16 mouse cellular contexts compared by ENCODE assay signal in the genomic region with DNA sequence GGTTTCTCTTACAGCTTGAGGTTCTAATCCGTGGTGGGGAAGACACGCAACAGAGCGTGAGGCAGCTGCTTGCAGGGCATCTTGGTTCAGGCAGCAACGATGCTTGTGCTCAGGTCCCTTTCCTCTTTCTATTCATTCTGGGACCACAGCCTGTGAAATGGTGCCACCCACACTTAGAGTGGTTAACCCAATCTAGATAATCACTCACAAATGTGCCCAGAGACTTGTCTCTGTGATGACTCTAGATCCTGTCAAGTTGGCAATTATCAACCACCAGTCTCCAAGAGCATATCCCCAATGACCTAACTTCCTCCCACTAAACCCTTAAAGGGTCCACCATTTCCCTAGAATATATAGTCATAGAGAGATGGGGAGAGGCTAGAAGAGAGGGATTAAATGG.
"Had no signal": no experiment of that assay in that cellular context is flagged by ENCODE, and none has a peak within 500 bp of the region (broad histone marks: within the 10 kb centered on the region; RNA-seq: fewer than 3 reads in every experiment).

No protein-coding gene starts in this region.

- ATAC-seq: midbrain, embryonic 16.5 days had no signal

- H3K4me1 ChIP-seq: midbrain, embryonic 10.5 days; midbrain, embryonic 12.5 days; neural tube, embryonic 13.5 days; stomach, embryonic 15.5 days had no signal

- H3K36me3 ChIP-seq: midbrain, embryonic 10.5 days; midbrain, embryonic 12.5 days; neural tube, embryonic 13.5 days; stomach, embryonic 15.5 days had no signal

- H3K9me3 ChIP-seq: midbrain, embryonic 12.5 days; stomach, embryonic 15.5 days had no signal

- H3K4me3 ChIP-seq: midbrain, embryonic 10.5 days; midbrain, embryonic 12.5 days; myocyte; neural tube, embryonic 13.5 days; stomach, embryonic 15.5 days had no signal

- H3K9ac ChIP-seq: lung, embryonic 14.5 days; midbrain, embryonic 12.5 days; neural tube, embryonic 13.5 days; stomach, embryonic 15.5 days had no signal

- H3K27me3 ChIP-seq: midbrain, embryonic 12.5 days; neural tube, embryonic 13.5 days; stomach, embryonic 15.5 days had no signal

- DNase-seq: lung, adult 18-20 months; lung, embryonic 14.5 days; lung, postnatal 10 days; lung, postnatal 4 days; midbrain, embryonic 14.5 days; right cerebral cortex, postnatal 14 days; thymus, adult 2 months; thymus, postnatal 25 days; thymus, postnatal 4 days had no signal

- H3K27ac ChIP-seq: midbrain, embryonic 10.5 days; midbrain, embryonic 12.5 days; neural tube, embryonic 13.5 days; stomach, embryonic 15.5 days; stomach, postnatal 0 days had no signal

- H3K4me2 ChIP-seq: lung, embryonic 14.5 days; midbrain, embryonic 12.5 days; neural tube, embryonic 13.5 days; stomach, embryonic 15.5 days had no signal
